Mouse (Mus musculus) stomach, postnatal 0 days (tissue): ENCODE measurements around the gene Mrgprh. TPM values are rescaled to one million over a fixed set of nuclear protein-coding genes. Genes with fewer than 3 reads are reported as not detected.

ENCODE experiments used
- ATAC-seq: fragments of 200-750 bp; cut with Nextera tagmentation; 2 replicates; pipeline ENCODE4 v1.8.0; 2017; ENCODE audit not compliant: low FRiP score, low TSS enrichment
- DNase-seq: peaks from one replicate; pipeline ENCODE4 v3.0.0-alpha.2; 2016; ENCODE audit warnings: low spot score
- H3K27ac ChIP-seq: fragments of 300-500 bp; sonication (generic); replicated peaks from 2 replicates; pipeline ENCODE4 v1.5.1; 2014; ENCODE audit warnings: mild to moderate bottlenecking, control low read depth
- H3K27me3 ChIP-seq: fragments of 300-500 bp; sonication (generic); 2 replicates; pipeline ENCODE4 v1.6.1; 2014; ENCODE audit warnings: low read length; ENCODE audit not compliant: control insufficient read depth, insufficient read depth
- H3K36me3 ChIP-seq: fragments of 300-500 bp; sonication (generic); 2 replicates; pipeline ENCODE4 v1.6.1; 2014; ENCODE audit warnings: low read length, mixed read lengths; ENCODE audit not compliant: control insufficient read depth, insufficient read depth
- H3K4me1 ChIP-seq: fragments of 300-500 bp; sonication (generic); replicated peaks from 2 replicates; pipeline ENCODE4 v1.6.1; 2014; ENCODE audit warnings: antibody characterized with exemption; ENCODE audit not compliant: control insufficient read depth, insufficient read depth
- H3K4me2 ChIP-seq: fragments of 300-500 bp; sonication (generic); replicated peaks from 2 replicates; pipeline ENCODE4 v1.6.1; 2014; ENCODE audit warnings: low read depth, mild to moderate bottlenecking, control low read depth, moderate library complexity
- H3K4me3 ChIP-seq: fragments of 300-500 bp; sonication (generic); 2 replicates; pipeline ENCODE4 v1.5.1; 2014; ENCODE audit warnings: low read depth, low read length, control low read depth
- H3K9ac ChIP-seq: fragments of 300-500 bp; sonication (generic); 2 replicates; pipeline ENCODE4 v1.6.1; 2014; ENCODE audit warnings: mild to moderate bottlenecking, low read length, control low read depth, mixed read lengths
- H3K9me3 ChIP-seq: fragments of 300-500 bp; sonication (generic); 2 replicates; pipeline ENCODE4 v1.6.1; 2016; ENCODE audit warnings: low read length; ENCODE audit not compliant: control insufficient read depth
- CTCF ChIP-seq: IDR thresholded peaks from 2 replicates; pipeline ENCODE4 v1.5.1; 2016; ENCODE audit warnings: antibody characterized with exemption, low read depth, mild to moderate bottlenecking, moderate library complexity
- EP300 ChIP-seq: optimal IDR thresholded peaks from 2 replicates; pipeline ENCODE3; 2016; ENCODE audit warnings: antibody characterized with exemption
- WGBS: fragments of 180-500 bp; shearing (Covaris S2); extraction: QIAGEN DNeasy Blood & Tissue Kit; methylation state at CpG from one replicate; pipeline ENCODE4 v1.1.7; 2014; 5-methylcytosine and 5-hydroxymethylcytosine counted together
- polyA plus RNA-seq: library from polyadenylated mRNA; unstranded; fragments of >200 nt; fragmentation: Nextera tagmentation; extraction: Ambion mirVana; gene quantifications from 2 replicates; pipeline ENCODE4 v1.2.1, GENCODE M21; 2015

Gene Mrgprh
- polyA plus RNA-seq, 1 experiment from 2014 or later = not detected

DNA sequence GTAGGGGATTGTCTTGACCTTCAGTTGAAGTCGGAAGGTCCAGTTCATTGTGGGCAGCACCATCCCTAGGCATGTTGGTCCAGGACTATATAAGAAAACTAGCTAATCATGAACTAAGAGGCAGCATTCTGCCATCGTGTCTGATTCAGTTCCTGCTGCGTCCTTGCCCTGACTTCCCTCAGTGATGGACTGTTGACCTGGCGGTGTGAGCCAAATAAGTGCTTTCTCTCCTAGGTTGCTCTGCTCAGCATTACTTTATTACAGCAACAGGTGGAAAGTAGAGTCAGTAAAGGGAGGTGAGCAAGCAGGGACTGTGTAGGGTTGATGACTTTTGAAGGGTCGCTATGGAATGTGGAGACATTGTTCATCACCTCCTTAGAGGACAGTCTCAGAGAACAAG is 40.1 kb upstream of the Mrgprh start:
- H3K36me3 ChIP-seq = no peaks in the 10 kb centered on the region
- TF ChIP-seq EP300 = no peak
- no peak for TF ChIP-seq CTCF
- H3K4me1 ChIP-seq = 0 out of 2 replicates have a peak, but pooled peaks cover 4% of the 10 kb centered on the region
- WGBS = 91% methylated on average over 5 of the region's 5 CpGs
- no peak overlapping the region for H3K4me2 ChIP-seq
- H3K4me3 ChIP-seq = no peak overlapping the region
- H3K27ac ChIP-seq = no peak overlapping the region
- no peaks in the 10 kb centered on the region for H3K27me3 ChIP-seq
- no peak for ATAC-seq
- no peak for DNase-seq
- H3K9me3 ChIP-seq = no peaks in the 10 kb centered on the region
- H3K9ac ChIP-seq = no peak overlapping the region

DNA sequence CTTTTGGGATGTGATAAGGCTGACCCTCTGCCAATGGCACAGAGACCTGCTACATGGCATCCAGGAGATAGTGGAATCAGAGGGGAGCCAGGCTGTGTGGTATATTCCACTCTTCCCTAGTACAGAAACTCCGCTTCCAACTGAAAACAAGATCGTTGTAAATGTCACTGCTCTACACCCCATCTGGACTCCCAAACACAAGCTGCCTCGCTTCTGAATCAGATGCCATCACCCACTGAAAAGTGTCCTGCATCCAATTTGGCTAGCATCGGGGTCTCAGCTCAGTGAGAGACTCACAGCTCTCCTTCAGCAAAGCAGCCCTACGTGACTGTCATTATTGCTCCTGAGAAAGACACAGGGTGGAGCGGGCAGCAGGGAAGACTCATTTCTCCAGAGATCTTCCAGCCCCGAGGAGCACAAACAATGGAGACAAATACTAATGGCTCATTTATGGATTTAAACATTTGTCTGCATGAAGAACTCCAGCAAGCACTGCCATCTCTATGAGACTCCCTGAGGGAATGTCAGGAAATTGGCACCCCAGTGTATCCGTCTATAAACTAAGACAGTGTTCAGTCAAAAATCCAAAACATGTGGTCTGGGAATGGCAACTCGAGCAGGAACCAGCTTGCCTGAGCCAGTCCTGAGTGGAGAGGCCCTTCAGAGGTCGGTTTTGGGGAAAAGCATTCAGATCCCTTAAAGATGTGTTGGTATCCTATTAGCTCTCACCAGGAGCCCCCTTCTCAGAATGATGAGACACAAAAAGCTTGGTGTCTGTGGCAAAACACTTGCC is 36.2 kb upstream of the Mrgprh start:
- Histone ChIP-seq H3K4me1 (no peaks in the 10 kb centered on the region), H3K9ac (no peak overlapping the region), H3K4me2 (no peak overlapping the region), H3K4me3 (no peak overlapping the region), H3K36me3 (no peaks in the 10 kb centered on the region), H3K27ac (no peak overlapping the region), H3K27me3 (no peaks in the 10 kb centered on the region), H3K9me3 (no peaks in the 10 kb centered on the region)
- DNase-seq (no peak), ATAC-seq (no peak)
- 59% methylated on average over 10 of the region's 10 CpGs for WGBS
- no peak for TF ChIP-seq CTCF
- no peak for TF ChIP-seq EP300

DNA sequence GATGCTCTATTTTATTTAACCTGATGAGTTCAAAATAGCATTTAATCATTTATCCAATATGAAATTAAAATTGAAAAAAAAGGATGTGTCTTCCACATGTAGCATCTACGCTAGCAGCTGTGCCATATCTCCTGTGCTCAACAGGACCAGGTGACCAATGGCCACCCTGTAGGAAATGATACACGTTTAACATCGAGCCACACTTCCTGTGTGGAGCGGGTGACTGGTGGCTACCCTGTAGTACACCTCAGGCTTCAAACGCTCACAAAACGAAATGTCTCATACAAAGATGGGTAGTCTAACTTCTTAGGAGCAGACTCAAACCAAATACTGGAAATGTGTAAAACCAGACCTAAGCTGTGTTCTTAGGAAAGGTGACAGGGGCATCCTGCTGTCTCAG is 32.0 kb upstream of the Mrgprh start:
- DNase-seq (no peak), ATAC-seq (no peak)
- TF ChIP-seq CTCF = no peak
- TF ChIP-seq EP300 = no peak
- no peak overlapping the region for H3K9ac ChIP-seq
- no peaks in the 10 kb centered on the region for H3K36me3 ChIP-seq
- H3K27ac ChIP-seq = no peak overlapping the region
- no peaks in the 10 kb centered on the region for H3K4me1 ChIP-seq
- H3K27me3 ChIP-seq = no peaks in the 10 kb centered on the region
- H3K9me3 ChIP-seq = no peaks in the 10 kb centered on the region
- WGBS = 76% methylated on average over 6 of the region's 6 CpGs
- no peak overlapping the region for H3K4me3 ChIP-seq
- H3K4me2 ChIP-seq = no peak overlapping the region

DNA sequence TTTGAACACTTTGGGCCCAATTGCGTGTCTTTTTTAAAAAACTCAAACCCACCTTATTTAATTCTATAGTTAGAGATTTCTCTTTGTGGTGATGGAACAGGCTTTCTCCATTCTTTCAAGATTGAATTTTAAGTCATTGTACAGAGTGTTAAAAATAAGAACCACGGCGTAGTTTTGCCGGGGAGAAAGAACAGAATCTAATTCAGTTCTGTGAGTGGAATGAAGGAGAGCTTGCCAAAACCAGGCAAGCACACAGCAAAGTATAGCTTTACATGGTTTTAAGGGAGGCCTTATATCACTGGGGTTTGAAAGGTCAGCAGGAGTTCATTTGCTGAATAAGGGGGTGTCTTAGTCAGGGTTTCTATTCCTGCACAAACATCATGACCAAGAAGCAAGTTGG is 31.3 kb upstream of the Mrgprh start:
- H3K4me1 ChIP-seq = no peaks in the 10 kb centered on the region
- TF ChIP-seq CTCF = no peak
- H3K9me3 ChIP-seq = no peaks in the 10 kb centered on the region
- DNase-seq = no peak
- H3K27ac ChIP-seq = no peak overlapping the region
- no peak overlapping the region for H3K4me2 ChIP-seq
- WGBS = 59% methylated on average over 4 of the region's 4 CpGs
- no peaks in the 10 kb centered on the region for H3K27me3 ChIP-seq
- no peaks in the 10 kb centered on the region for H3K36me3 ChIP-seq
- H3K9ac ChIP-seq = no peak overlapping the region
- no peak overlapping the region for H3K4me3 ChIP-seq
- no peak for ATAC-seq

DNA sequence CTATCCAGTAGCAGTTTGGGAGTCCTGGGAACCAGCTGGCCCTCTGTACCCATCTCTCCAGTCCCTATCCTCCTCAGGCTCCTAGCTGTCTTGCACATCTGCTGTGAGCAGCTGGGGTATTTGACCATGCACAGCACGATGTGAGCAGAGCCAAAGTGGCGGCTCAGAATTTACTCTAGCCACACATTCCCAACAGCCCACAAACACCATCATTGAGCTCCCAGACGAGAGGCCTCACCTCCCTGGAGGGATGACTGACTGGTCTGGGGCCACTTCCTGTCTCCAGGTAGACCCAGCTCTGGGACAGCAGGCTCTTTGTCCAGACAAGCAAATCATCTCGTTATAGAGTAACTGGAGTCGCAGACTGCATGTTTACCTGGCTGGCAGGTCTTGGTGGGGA is 30.0 kb upstream of the Mrgprh start:
- Histone ChIP-seq H3K4me1 (no peaks in the 10 kb centered on the region), H3K4me3 (no peak overlapping the region), H3K9ac (no peak overlapping the region), H3K4me2 (no peak overlapping the region), H3K9me3 (no peaks in the 10 kb centered on the region), H3K36me3 (no peaks in the 10 kb centered on the region), H3K27ac (0 out of 2 replicates have a peak overlapping the region, but pooled peaks have one; percentile 13), H3K27me3 (no peaks in the 10 kb centered on the region)
- ATAC-seq = no peak
- WGBS = 28% methylated on average over 5 of the region's 5 CpGs
- TF ChIP-seq EP300 = no peak
- no peak for DNase-seq

DNA sequence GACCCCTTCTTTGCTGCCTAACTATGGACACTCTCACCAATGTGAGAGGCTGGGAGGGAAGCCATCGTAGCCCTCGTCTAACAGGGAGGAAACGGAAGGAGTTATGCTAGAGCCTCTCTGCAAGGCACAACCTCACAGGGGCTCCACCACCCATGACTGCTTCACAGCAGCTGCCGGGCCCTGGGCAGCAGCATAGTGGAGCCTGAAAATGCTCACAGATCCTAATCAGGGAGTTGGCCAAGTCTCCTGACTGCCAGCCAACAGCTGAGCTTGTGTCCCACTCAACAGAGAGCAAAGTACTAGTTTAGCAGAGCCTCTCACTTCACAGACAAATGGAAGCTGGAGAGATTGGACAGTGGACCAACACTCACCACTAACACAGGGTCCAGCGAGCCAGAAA is 29.4 kb upstream of the Mrgprh start:
- Histone ChIP-seq H3K4me2 (no peak overlapping the region), H3K4me1 (no peaks in the 10 kb centered on the region), H3K9me3 (no peaks in the 10 kb centered on the region), H3K27me3 (no peaks in the 10 kb centered on the region), H3K9ac (no peak overlapping the region), H3K27ac (no peak overlapping the region), H3K36me3 (no peaks in the 10 kb centered on the region), H3K4me3 (no peak overlapping the region)
- ATAC-seq = no peak
- DNase-seq = no peak
- TF ChIP-seq CTCF = no peak
- no peak for TF ChIP-seq EP300
- WGBS = 60% methylated on average over 5 of the region's 5 CpGs
